Mouse (Mus musculus) adipocyte (in vitro differentiated cells): ENCODE data around the gene Olfr1302.

Source experiments
- DNase-seq: peaks from one replicate; pipeline ENCODE4 v3.0.0-alpha.2; 2016; ENCODE audit warnings: low spot score

Gene Olfr1302

GRCm38 (mm10) chr2:111777129-111777528, at the start of gene Olfr1302:
Gene Olfr1302 (plus strand): TSS chr2:111777429.
- DNase-seq = no peak

DNA sequence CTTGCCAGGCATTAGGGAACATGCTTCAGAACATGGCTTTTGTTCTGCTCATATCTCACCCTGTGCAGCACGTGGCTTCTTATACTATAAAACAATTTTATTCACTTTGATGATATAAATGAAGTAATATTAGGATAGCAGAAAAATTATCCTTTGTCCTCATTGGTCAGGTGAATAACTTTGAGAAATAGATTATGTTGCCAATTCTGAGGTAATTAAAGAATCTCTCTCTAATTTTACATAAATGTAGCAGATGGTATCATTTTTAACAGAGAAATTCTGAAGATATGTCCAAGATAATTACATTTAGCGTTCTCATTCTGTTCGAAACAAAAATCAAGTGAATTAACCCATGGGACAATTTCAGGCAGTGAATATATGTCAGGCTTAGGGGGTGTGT, 26.5 kb upstream of the Olfr1302 start, which contains the start of gene Olfr1301:
Gene Olfr1301, plus strand, starts transcription at position 301 of the 400 bp plus-strand sequence.
- no peak for DNase-seq

DNA sequence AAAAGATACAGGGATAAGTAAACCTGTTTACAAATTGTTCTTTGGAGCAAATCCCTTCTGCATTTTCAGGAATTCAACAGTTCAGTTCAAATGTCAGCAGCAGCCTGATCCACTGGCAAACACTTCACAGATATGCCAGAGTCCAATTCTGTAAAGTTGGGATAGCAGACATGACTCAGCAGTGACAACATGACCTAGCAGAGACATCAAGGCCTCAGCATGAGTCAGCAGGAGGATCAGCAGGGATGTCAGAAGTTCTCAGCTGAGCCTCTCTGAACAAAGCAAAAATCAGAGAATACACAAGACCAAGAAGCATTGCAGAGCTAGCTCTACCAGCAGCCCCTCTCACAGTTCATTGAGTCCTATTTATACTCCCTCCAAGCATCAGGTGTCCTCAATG, 35.7 kb downstream of the Olfr1302 start:
- no peak for DNase-seq

DNA sequence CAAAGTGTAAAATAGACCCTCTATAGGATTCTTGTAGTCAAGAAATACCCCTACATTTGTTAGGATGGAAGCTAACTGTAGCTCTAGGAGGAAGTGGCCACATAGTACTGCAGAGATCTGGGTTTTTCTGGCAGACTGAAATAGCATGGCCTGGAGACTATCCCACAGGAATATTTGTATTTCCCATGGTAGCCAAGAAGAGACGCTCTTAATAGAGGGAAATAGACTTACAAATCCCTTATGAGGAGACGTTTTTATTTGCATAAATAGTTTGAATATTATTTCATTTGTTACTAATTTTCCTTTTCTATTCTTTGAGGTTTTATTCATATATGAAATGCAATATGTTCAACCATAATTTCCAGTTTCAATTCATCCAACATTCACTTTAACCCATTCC, 43.0 kb downstream of the Olfr1302 start, which contains the start of gene Olfr1303:
Gene Olfr1303, minus strand, starts transcription at position 101 of the 400 bp plus-strand sequence.
- DNase-seq = no peak
